Mouse (Mus musculus): Measurements from ENCODE around the gene Neil3. TPM values are rescaled to one million over a fixed set of nuclear protein-coding genes. Genes with fewer than 3 reads are reported as not detected.

Neil3 gene
- polyA plus RNA-seq (2012; rRNA removed), result 0.30 and 0.59 TPM in 2 replicates

GRCm38 (mm10) chr8:53638495-53639171 is at the start of gene Neil3:
Neil3 (minus strand) TSS chr8:53639065.
- peak in 1 of 2 experiments; percentile 5 for DNase-seq (ENCODE audit: extremely low spot score in 1 of 2, low spot score in 1 of 2)

- DNase-seq (ENCODE audit: extremely low spot score in 1 of 2, low spot score in 1 of 2), result peak; percentile 53 to 84
Measured at GRCm38 (mm10) chr8:53680846-53681245, 42.0 kb upstream of the Neil3 start.

GRCm38 (mm10) chr8:53663946-53664345 is 25.1 kb upstream of the Neil3 start:
- peak in 1 of 2 experiments; percentile 83 for DNase-seq (ENCODE audit: extremely low spot score in 1 of 2, low spot score in 1 of 2)

- DNase-seq (ENCODE audit: extremely low spot score in 1 of 2, low spot score in 1 of 2), result no peak
Measured at GRCm38 (mm10) chr8:53661436-53661835, 22.6 kb upstream of the Neil3 start.

- DNase-seq (ENCODE audit: extremely low spot score in 1 of 2, low spot score in 1 of 2), result no peak
Measured at GRCm38 (mm10) chr8:53630618-53631017, 8.2 kb downstream of the Neil3 start.

GRCm38 (mm10) chr8:53628864-53629415 is 9.9 kb downstream of the Neil3 start:
- DNase-seq (ENCODE audit: extremely low spot score in 1 of 2, low spot score in 1 of 2), result no peak

GRCm38 (mm10) chr8:53623425-53623824 is 15.4 kb downstream of the Neil3 start:
- DNase-seq (ENCODE audit: extremely low spot score in 1 of 2, low spot score in 1 of 2), result no peak

GRCm38 (mm10) chr8:53619196-53619595 is 19.7 kb downstream of the Neil3 start:
- no peak for DNase-seq (ENCODE audit: extremely low spot score in 1 of 2, low spot score in 1 of 2)

GRCm38 (mm10) chr8:53614288-53614646 is 24.6 kb downstream of the Neil3 start:
- DNase-seq (ENCODE audit: extremely low spot score in 1 of 2, low spot score in 1 of 2), result no peak

- DNase-seq (ENCODE audit: extremely low spot score in 1 of 2, low spot score in 1 of 2), result no peak
Measured at GRCm38 (mm10) chr8:53613577-53614287, 25.1 kb downstream of the Neil3 start.

GRCm38 (mm10) chr8:53612297-53612696 is 26.6 kb downstream of the Neil3 start:
- no peak for DNase-seq (ENCODE audit: extremely low spot score in 1 of 2, low spot score in 1 of 2)

GRCm38 (mm10) chr8:53607040-53607439 is 31.8 kb downstream of the Neil3 start:
- DNase-seq (ENCODE audit: extremely low spot score in 1 of 2, low spot score in 1 of 2), result peak in 1 of 2 experiments; percentile 36

GRCm38 (mm10) chr8:53604906-53605305 is 34.0 kb downstream of the Neil3 start:
- DNase-seq (ENCODE audit: extremely low spot score in 1 of 2, low spot score in 1 of 2), result no peak

- DNase-seq (ENCODE audit: extremely low spot score in 1 of 2, low spot score in 1 of 2), result no peak
Measured at GRCm38 (mm10) chr8:53603672-53604071, 35.2 kb downstream of the Neil3 start.

GRCm38 (mm10) chr8:53600826-53601225 is 38.0 kb downstream of the Neil3 start:
- no peak for DNase-seq (ENCODE audit: extremely low spot score in 1 of 2, low spot score in 1 of 2)

GRCm38 (mm10) chr8:53600025-53600811 is 38.6 kb downstream of the Neil3 start:
- DNase-seq (ENCODE audit: extremely low spot score in 1 of 2, low spot score in 1 of 2), result no peak

- DNase-seq (ENCODE audit: extremely low spot score in 1 of 2, low spot score in 1 of 2), result no peak
Measured at GRCm38 (mm10) chr8:53598101-53598500, 40.8 kb downstream of the Neil3 start.

GRCm38 (mm10) chr8:53591777-53592176 is 47.1 kb downstream of the Neil3 start:
- DNase-seq (ENCODE audit: extremely low spot score in 1 of 2, low spot score in 1 of 2), result no peak

GRCm38 (mm10) chr8:53573600-53573999 is 65.3 kb downstream of the Neil3 start:
- DNase-seq (ENCODE audit: extremely low spot score in 1 of 2, low spot score in 1 of 2), result no peak

- DNase-seq (ENCODE audit: extremely low spot score in 1 of 2, low spot score in 1 of 2), result no peak
Measured at GRCm38 (mm10) chr8:53566223-53566622, 72.6 kb downstream of the Neil3 start.

GRCm38 (mm10) chr8:53562441-53563040 is 76.3 kb downstream of the Neil3 start:
- no peak for DNase-seq (ENCODE audit: extremely low spot score in 1 of 2, low spot score in 1 of 2)
